Mouse (Mus musculus): Measurements from ENCODE around the gene Prkar1b.

GRCm38 (mm10) chr5:139129078-139129477 lies 20.7 kb downstream of the Prkar1b start:
- TF ChIP-seq CTCF (IDR thresholded peaks at IDR 0.05; ENCODE audit: low read depth, low read length) (no peak), POLR2A (IDR thresholded peaks at IDR 0.05; ENCODE audit: extremely low read depth, insufficient read depth, low read length) (no peak)

All from liver, adult 2 months (tissue).